Mouse (Mus musculus) urinary bladder, postnatal 4 days (tissue): ENCODE measurements around the gene Mmp15.

ENCODE experiments used
- DNase-seq, 2 experiments: peaks; one replicate each; pipeline ENCODE4 v3.0.0; 2021 to 2022; ENCODE audit warnings: low spot score in 2 of 2

Gene Mmp15

GRCm38 (mm10) chr8:95341721-95342120 lies 10.3 kb upstream of the Mmp15 start:
- DNase-seq: no peak

- no peak for DNase-seq
Observed at GRCm38 (mm10) chr8:95344668-95345067, 7.4 kb upstream of the Mmp15 start.

- DNase-seq: peak in 1 of 2 experiments; percentile 76
Observed at GRCm38 (mm10) chr8:95346643-95347545, 5.2 kb upstream of the Mmp15 start.

GRCm38 (mm10) chr8:95348356-95348755 lies 3.7 kb upstream of the Mmp15 start:
- no peak for DNase-seq

GRCm38 (mm10) chr8:95348811-95349630 lies 3.0 kb upstream of the Mmp15 start:
- peak in 1 of 2 experiments; percentile 52 for DNase-seq

GRCm38 (mm10) chr8:95351461-95351860 lies 607 bp upstream of the Mmp15 start:
- DNase-seq: no peak

GRCm38 (mm10) chr8:95352871-95353866 lies 1.1 kb downstream of the Mmp15 start:
- DNase-seq: no peak

- DNase-seq: no peak
Observed at GRCm38 (mm10) chr8:95354606-95355005, 2.5 kb downstream of the Mmp15 start.

- no peak for DNase-seq
Observed at GRCm38 (mm10) chr8:95358550-95359411, 6.7 kb downstream of the Mmp15 start.

- no peak for DNase-seq
Observed at GRCm38 (mm10) chr8:95360181-95361015, 8.3 kb downstream of the Mmp15 start.

- DNase-seq: no peak
Observed at GRCm38 (mm10) chr8:95361016-95361341, 8.9 kb downstream of the Mmp15 start.

- DNase-seq: no peak
Observed at GRCm38 (mm10) chr8:95362272-95362671, 10.2 kb downstream of the Mmp15 start.

- no peak for DNase-seq
Observed at GRCm38 (mm10) chr8:95363849-95364248, 11.8 kb downstream of the Mmp15 start.

GRCm38 (mm10) chr8:95369581-95370326 lies 17.7 kb downstream of the Mmp15 start:
- DNase-seq: no peak

- DNase-seq: no peak
Observed at GRCm38 (mm10) chr8:95373389-95374002, 21.4 kb downstream of the Mmp15 start.

GRCm38 (mm10) chr8:95374429-95374828 lies 22.4 kb downstream of the Mmp15 start:
- DNase-seq: no peak

GRCm38 (mm10) chr8:95375374-95375930 lies 23.4 kb downstream of the Mmp15 start:
- no peak for DNase-seq

GRCm38 (mm10) chr8:95376309-95376999 lies 24.4 kb downstream of the Mmp15 start:
- DNase-seq: no peak
